Mouse (Mus musculus) limb, embryonic 11.5 days (tissue): ENCODE measurements around the gene Atp6v0e. TPM values are rescaled to one million over a fixed set of nuclear protein-coding genes. Genes with fewer than 3 reads are reported as not detected.

Experiments used
- ATAC-seq: fragments of 200-750 bp; cut with Nextera tagmentation; 2 replicates; pipeline ENCODE4 v1.8.0; 2017; ENCODE audit warnings: low read depth; ENCODE audit not compliant: insufficient number of reproducible peaks, low FRiP score, low TSS enrichment
- DNase-seq: peaks from one replicate; pipeline ENCODE4 v3.0.0-alpha.2; 2015; ENCODE audit warnings: low spot score
- H3K27ac ChIP-seq: fragments of 300-500 bp; sonication (generic); replicated peaks from 2 replicates; pipeline ENCODE4 v1.5.1; 2014; ENCODE audit warnings: low read depth, mild to moderate bottlenecking, low read length
- H3K27me3 ChIP-seq: fragments of 300-500 bp; sonication (generic); 2 replicates; pipeline ENCODE4 v1.6.1; 2014; ENCODE audit warnings: mild to moderate bottlenecking, low read length, mixed read lengths; ENCODE audit not compliant: control insufficient read depth, insufficient read depth
- H3K36me3 ChIP-seq: fragments of 300-500 bp; sonication (generic); 2 replicates; pipeline ENCODE4 v1.6.1; 2014; ENCODE audit warnings: mild to moderate bottlenecking, low read length, moderate library complexity, mixed read lengths; ENCODE audit not compliant: control insufficient read depth, insufficient read depth
- H3K4me1 ChIP-seq: fragments of 300-500 bp; sonication (generic); 2 replicates; pipeline ENCODE4 v1.6.1; 2014; ENCODE audit warnings: low read length, mixed read lengths; ENCODE audit not compliant: control insufficient read depth, insufficient read depth
- H3K4me2 ChIP-seq: fragments of 300-500 bp; sonication (generic); 2 replicates; pipeline ENCODE4 v1.6.1; 2014; ENCODE audit warnings: low read depth, mild to moderate bottlenecking, moderate library complexity; ENCODE audit not compliant: severe bottlenecking
- H3K4me3 ChIP-seq: fragments of 300-500 bp; sonication (generic); 2 replicates; pipeline ENCODE4 v1.5.1; 2014; ENCODE audit warnings: low read depth, low read length
- H3K9ac ChIP-seq: fragments of 300-500 bp; sonication (generic); 2 replicates; pipeline ENCODE4 v1.6.1; 2014; ENCODE audit warnings: mild to moderate bottlenecking, low read length
- H3K9me3 ChIP-seq: fragments of 300-500 bp; sonication (generic); 2 replicates; pipeline ENCODE4 v1.6.1; 2016; ENCODE audit warnings: low read length; ENCODE audit not compliant: control insufficient read depth
- WGBS: fragments of 180-500 bp; shearing (Covaris S2); extraction: QIAGEN DNeasy Blood & Tissue Kit; methylation state at CpG from one replicate; pipeline ENCODE4 v1.1.7; 2014; 5-methylcytosine and 5-hydroxymethylcytosine counted together
- polyA plus RNA-seq: library from polyadenylated mRNA; unstranded; fragments of >200 nt; fragmentation: Nextera tagmentation; extraction: Ambion mirVana; gene quantifications from 2 replicates; pipeline ENCODE4 v1.2.1, GENCODE M21; 2014

Gene Atp6v0e
- polyA plus RNA-seq, 1 experiment from 2014 or later, result 101 TPM

GRCm38 (mm10) chr17:26724790-26725189 lies 61.8 kb downstream of the Atp6v0e start:
- Histone ChIP-seq H3K9me3 (no peaks in the 10 kb centered on the region), H3K36me3 (no peaks in the 10 kb centered on the region), H3K4me2 (no peak overlapping the region), H3K9ac (no peak overlapping the region), H3K4me1 (no peaks in the 10 kb centered on the region), H3K4me3 (no peak overlapping the region), H3K27me3 (no peaks in the 10 kb centered on the region), H3K27ac (no peak overlapping the region)
- WGBS, result 47% methylated on average over 1 of the region's 1 CpGs
- ATAC-seq (no peak), DNase-seq (no peak)

- no peaks in the 10 kb centered on the region for H3K4me1 ChIP-seq
- no peak overlapping the region for H3K4me3 ChIP-seq
- no peaks in the 10 kb centered on the region for H3K36me3 ChIP-seq
- no peak for ATAC-seq
- no peak for DNase-seq
- no peak overlapping the region for H3K27ac ChIP-seq
- H3K4me2 ChIP-seq, result no peak overlapping the region
- H3K27me3 ChIP-seq, result no peaks in the 10 kb centered on the region
- no peaks in the 10 kb centered on the region for H3K9me3 ChIP-seq
- no peak overlapping the region for H3K9ac ChIP-seq
- WGBS, result 82% methylated on average over 1 of the region's 1 CpGs
Measured at GRCm38 (mm10) chr17:26726674-26727073, 63.6 kb downstream of the Atp6v0e start.

GRCm38 (mm10) chr17:26727110-26727755 lies 64.2 kb downstream of the Atp6v0e start:
- H3K9ac ChIP-seq, result no peak overlapping the region
- no peak overlapping the region for H3K27ac ChIP-seq
- H3K4me2 ChIP-seq, result no peak overlapping the region
- no peak for DNase-seq
- ATAC-seq, result no peak
- no peaks in the 10 kb centered on the region for H3K4me1 ChIP-seq
- WGBS, result 69% methylated on average over 3 of the region's 3 CpGs
- no peaks in the 10 kb centered on the region for H3K9me3 ChIP-seq
- H3K36me3 ChIP-seq, result no peaks in the 10 kb centered on the region
- H3K4me3 ChIP-seq, result no peak overlapping the region
- no peaks in the 10 kb centered on the region for H3K27me3 ChIP-seq

GRCm38 (mm10) chr17:26742581-26742980 lies 79.5 kb downstream of the Atp6v0e start:
- no peak overlapping the region for H3K4me2 ChIP-seq
- no peaks in the 10 kb centered on the region for H3K9me3 ChIP-seq
- no peak overlapping the region for H3K27ac ChIP-seq
- H3K4me1 ChIP-seq, result no peaks in the 10 kb centered on the region
- no peaks in the 10 kb centered on the region for H3K27me3 ChIP-seq
- no peaks in the 10 kb centered on the region for H3K36me3 ChIP-seq
- no peak for DNase-seq
- 43% methylated on average over 4 of the region's 4 CpGs for WGBS
- H3K9ac ChIP-seq, result no peak overlapping the region
- no peak for ATAC-seq
- H3K4me3 ChIP-seq, result no peak overlapping the region

GRCm38 (mm10) chr17:26743294-26743693 lies 80.3 kb downstream of the Atp6v0e start:
- no peaks in the 10 kb centered on the region for H3K9me3 ChIP-seq
- H3K9ac ChIP-seq, result no peak overlapping the region
- H3K36me3 ChIP-seq, result no peaks in the 10 kb centered on the region
- ATAC-seq, result no peak
- no peaks in the 10 kb centered on the region for H3K27me3 ChIP-seq
- DNase-seq, result no peak
- 74% methylated on average over 1 of the region's 1 CpGs for WGBS
- H3K4me3 ChIP-seq, result no peak overlapping the region
- H3K4me2 ChIP-seq, result no peak overlapping the region
- H3K4me1 ChIP-seq, result no peaks in the 10 kb centered on the region
- no peak overlapping the region for H3K27ac ChIP-seq

Other genes with a start within 250 kb of the Atp6v0e start
- 0.21 and 0.27 TPM in 2 replicates for gene Neurl1b, start 248.4 kb upstream of the Atp6v0e start, polyA plus RNA-seq
- 134 and 143 TPM in 2 replicates for gene Ergic1, start 101.7 kb upstream of the Atp6v0e start, polyA plus RNA-seq
- 22.8 and 26.0 TPM in 2 replicates for gene Dusp1, start 101.1 kb upstream of the Atp6v0e start, polyA plus RNA-seq
- 1.9 and 2.5 TPM in 2 replicates for gene Crebrf, start 52.4 kb downstream of the Atp6v0e start, polyA plus RNA-seq
- gene Bnip1, start 117.8 kb downstream of the Atp6v0e start, polyA plus RNA-seq, result 51.2 and 51.5 TPM in 2 replicates
- 0.16 TPM in 1 of 2 replicates, not detected in the other for gene Nkx2-5, start 181.8 kb downstream of the Atp6v0e start, polyA plus RNA-seq